Mouse (Mus musculus) myocyte (in vitro differentiated cells): Measurements from ENCODE around the gene Fchsd2. TPM values are rescaled to one million over a fixed set of nuclear protein-coding genes. Genes with fewer than 3 reads are reported as not detected.

ENCODE experiments used
- H3K27me3 ChIP-seq: one replicate; pipeline ENCODE4 v1.6.1; 2011; ENCODE audit not compliant: control insufficient read depth, insufficient read depth, insufficient read length
- H3K36me3 ChIP-seq: one replicate; pipeline ENCODE4 v1.6.1; 2011; ENCODE audit not compliant: control insufficient read depth, insufficient read depth
- H3K4me2 ChIP-seq: one replicate; pipeline ENCODE4 v1.6.1; 2011; ENCODE audit warnings: low read depth, control low read depth
- H3K4me3 ChIP-seq: one replicate; pipeline ENCODE4 v1.5.1; 2011; ENCODE audit warnings: mild to moderate bottlenecking, control low read depth, moderate library complexity
- H3K79me2 ChIP-seq: one replicate; pipeline ENCODE4 v1.6.1; 2011; ENCODE audit not compliant: control insufficient read depth, insufficient read depth
- H3ac ChIP-seq: one replicate; pipeline ENCODE4 v1.6.1; 2011; ENCODE audit not compliant: control insufficient read depth, insufficient read length
- CEBPB ChIP-seq: IDR thresholded peaks from 2 replicates; pipeline ENCODE4 v1.6.1; 2011; ENCODE audit warnings: mild to moderate bottlenecking, moderate library complexity; ENCODE audit not compliant: poor library complexity, insufficient read depth, severe bottlenecking
- MAX ChIP-seq: IDR thresholded peaks from one replicate; pipeline ENCODE4 v1.6.1; 2011; ENCODE audit warnings: low read depth, mild to moderate bottlenecking, control low read depth
- MYOD1 ChIP-seq, 3 experiments: IDR thresholded peaks; one replicate each; pipeline ENCODE4 v1.6.1; 2011; ENCODE audit warnings: control low read depth in 2 of 3, low read depth in 2 of 3, mild to moderate bottlenecking in 2 of 3, moderate library complexity in 1 of 3; ENCODE audit not compliant: insufficient read length in 2 of 3, control insufficient read depth in 1 of 3
- MYOG ChIP-seq, 3 experiments: IDR thresholded peaks; one replicate each; pipeline ENCODE4 v1.6.1; 2011; ENCODE audit warnings: control low read depth in 2 of 3, low read depth in 2 of 3, mild to moderate bottlenecking in 2 of 3; ENCODE audit not compliant: insufficient read length in 2 of 3, control insufficient read depth in 1 of 3, insufficient read depth in 1 of 3
- POLR2A ChIP-seq: IDR thresholded peaks from one replicate; pipeline ENCODE4 v1.6.1; 2011; ENCODE audit warnings: low read depth, mild to moderate bottlenecking, control low read depth, moderate library complexity; ENCODE audit not compliant: insufficient read length
- POLR2AphosphoS2 ChIP-seq: IDR thresholded peaks from one replicate; pipeline ENCODE4 v1.6.1; 2011; ENCODE audit warnings: low read depth, control low read depth; ENCODE audit not compliant: insufficient read length
- REST ChIP-seq: IDR thresholded peaks from one replicate; pipeline ENCODE4 v1.6.1; 2011; ENCODE audit warnings: mild to moderate bottlenecking, control low read depth, moderate library complexity; ENCODE audit not compliant: insufficient read depth, insufficient read length
- polyA plus RNA-seq: library from polyadenylated mRNA; unstranded; fragments of >200 nt; fragmentation: generic; extraction: Trizol; gene quantifications from one replicate; pipeline ENCODE4 v1.2.1, GENCODE M21; 2012; ENCODE audit warnings: missing spikeins

The Fchsd2 gene
- polyA plus RNA-seq, 1 experiment, result 5.7 TPM

- no peak overlapping the region for H3K4me3 ChIP-seq
- no peaks in the 10 kb centered on the region for H3K27me3 ChIP-seq
- no peak overlapping the region for H3ac ChIP-seq
- no peaks in the 10 kb centered on the region for H3K79me2 ChIP-seq
- H3K4me2 ChIP-seq, result peak overlapping the region; percentile 74
- H3K36me3 ChIP-seq, result no peaks in the 10 kb centered on the region
- no peak for TF ChIP-seq POLR2A
- no peak for TF ChIP-seq MAX
- no peak for TF ChIP-seq REST
- TF ChIP-seq POLR2AphosphoS2, result no peak
These were observed 237.6 kb downstream of the Fchsd2 start for GRCm38 (mm10) chr7:101330074-101330840.

GRCm38 (mm10) chr7:101330841-101331173, 238.1 kb downstream of the Fchsd2 start:
- no peaks in the 10 kb centered on the region for H3K27me3 ChIP-seq
- H3K79me2 ChIP-seq, result no peaks in the 10 kb centered on the region
- TF ChIP-seq MYOG (IDR thresholded peaks at IDR 0.05; ENCODE audit: control insufficient read depth in 1 of 3, insufficient read depth in 1 of 3, insufficient read length in 2 of 3, low read depth in 2 of 3) (peak in 1 of 3 experiments; percentile 17), CEBPB (no peak), MYOD1 (IDR thresholded peaks at IDR 0.05; ENCODE audit: control insufficient read depth in 1 of 3, insufficient read length in 2 of 3, low read depth in 2 of 3) (peak in 2 of 3 experiments; percentile 2 to 6)
- no peak overlapping the region for H3ac ChIP-seq
- H3K4me3 ChIP-seq, result no peak overlapping the region
- H3K36me3 ChIP-seq, result no peaks in the 10 kb centered on the region
- peak overlapping the region; percentile 74 for H3K4me2 ChIP-seq

- TF ChIP-seq MYOG (IDR thresholded peaks at IDR 0.05; ENCODE audit: control insufficient read depth in 1 of 3, insufficient read depth in 1 of 3, insufficient read length in 2 of 3, low read depth in 2 of 3), result peak in 1 of 3 experiments; percentile 31
- peak in 1 of 3 experiments; percentile 44 for TF ChIP-seq MYOD1 (IDR thresholded peaks at IDR 0.05; ENCODE audit: control insufficient read depth in 1 of 3, insufficient read length in 2 of 3, low read depth in 2 of 3)
- TF ChIP-seq POLR2A, result no peak
- no peak for TF ChIP-seq REST
- Histone ChIP-seq H3K4me2 (no peak overlapping the region), H3K36me3 (no peaks in the 10 kb centered on the region), H3K27me3 (no peaks in the 10 kb centered on the region), H3K79me2 (no peaks in the 10 kb centered on the region), H3K4me3 (no peak overlapping the region), H3ac (no peak overlapping the region)
These were observed 239.6 kb downstream of the Fchsd2 start for GRCm38 (mm10) chr7:101332045-101332831.

Other genes with a start within 250 kb of the Fchsd2 start
- gene Relt, start 229.4 kb upstream of the Fchsd2 start, polyA plus RNA-seq, result 6.5 TPM
- gene Arhgef17, start 160.8 kb upstream of the Fchsd2 start, polyA plus RNA-seq, result 24.7 TPM
- gene P2ry6, start 118.2 kb upstream of the Fchsd2 start, polyA plus RNA-seq, result 0.13 TPM
- gene P2ry2, start 80.0 kb upstream of the Fchsd2 start, polyA plus RNA-seq, result 20.8 TPM
- 6.6 TPM for gene Atg16l2, start 209.4 kb downstream of the Fchsd2 start, polyA plus RNA-seq
- 39.6 TPM for gene Stard10, start 224.2 kb downstream of the Fchsd2 start, polyA plus RNA-seq